Mouse (Mus musculus) neural tube, embryonic 13.5 days (tissue): ENCODE results near the gene Kctd21. TPM values are rescaled to one million over a fixed set of nuclear protein-coding genes. Genes with fewer than 3 reads are reported as not detected.

Experiments
- ATAC-seq: fragments of 200-750 bp; cut with Nextera tagmentation; 2 replicates; pipeline ENCODE4 v1.8.0; 2017; ENCODE audit warnings: low read depth, mild to moderate bottlenecking, moderate TSS enrichment, moderate library complexity
- H3K27ac ChIP-seq: fragments of 300-500 bp; sonication (generic); replicated peaks from 2 replicates; pipeline ENCODE4 v1.5.1; 2015; ENCODE audit warnings: moderate library complexity, mild to moderate bottlenecking, inconsistent platforms
- H3K27me3 ChIP-seq: fragments of 300-500 bp; sonication (generic); 2 replicates; pipeline ENCODE4 v1.6.1; 2015; ENCODE audit warnings: mild to moderate bottlenecking, inconsistent platforms
- H3K36me3 ChIP-seq: fragments of 300-500 bp; sonication (generic); 2 replicates; pipeline ENCODE4 v1.6.1; 2015; ENCODE audit warnings: mild to moderate bottlenecking, inconsistent platforms
- H3K4me1 ChIP-seq: fragments of 300-500 bp; sonication (generic); replicated peaks from 2 replicates; pipeline ENCODE4 v1.6.1; 2015; ENCODE audit warnings: inconsistent platforms
- H3K4me2 ChIP-seq: fragments of 300-500 bp; sonication (generic); 2 replicates; pipeline ENCODE4 v1.6.1; 2015; ENCODE audit warnings: inconsistent platforms, mild to moderate bottlenecking, moderate library complexity
- H3K4me3 ChIP-seq: fragments of 300-500 bp; sonication (generic); 2 replicates; pipeline ENCODE4 v1.5.1; 2015; ENCODE audit warnings: mild to moderate bottlenecking, inconsistent platforms
- H3K9ac ChIP-seq: fragments of 300-500 bp; sonication (generic); 2 replicates; pipeline ENCODE4 v1.6.1; 2015; ENCODE audit warnings: moderate library complexity, mild to moderate bottlenecking, inconsistent platforms
- H3K9me3 ChIP-seq: fragments of 300-500 bp; sonication (generic); 2 replicates; pipeline ENCODE4 v1.6.1; 2016; ENCODE audit warnings: inconsistent platforms
- WGBS: fragments of 180-500 bp; shearing (Covaris S2); methylation state at CpG from one replicate; pipeline ENCODE4 v1.1.7; 2015; 5-methylcytosine and 5-hydroxymethylcytosine counted together
- polyA plus RNA-seq: library from polyadenylated mRNA; unstranded; fragments of >200 nt; fragmentation: Nextera tagmentation; extraction: Ambion mirVana; gene quantifications from 2 replicates; pipeline ENCODE4 v1.2.1, GENCODE M21; 2015

The Kctd21 gene
- polyA plus RNA-seq = 6.3 and 9.0 TPM in 2 replicates

GRCm38 (mm10) chr7:97331726-97332666 lies at the start of gene Kctd21, which contains the start of gene Usp35:
TSS of gene Kctd21 (plus strand) at chr7:97332327.
TSS of gene Usp35 (minus strand) at chr7:97332020.
- Histone ChIP-seq H3K36me3 (no peaks in the 10 kb centered on the region), H3K27ac (peak within 1 kb of the TSS; percentile 61; the same call in 1 of the 2 replicates), H3K4me3 (peak within 1 kb of the TSS; percentile 82), H3K9me3 (no peaks in the 10 kb centered on the region), H3K4me1 (peaks cover 38% of the 10 kb centered on the region), H3K4me2 (peak within 1 kb of the TSS; percentile 80), H3K9ac (peak within 1 kb of the TSS; percentile 83), H3K27me3 (peaks cover 6% of the 10 kb centered on the region)
- peak; percentile 99 for ATAC-seq
- under 1% methylated on average over 68 of the region's 68 CpGs for WGBS

DNA sequence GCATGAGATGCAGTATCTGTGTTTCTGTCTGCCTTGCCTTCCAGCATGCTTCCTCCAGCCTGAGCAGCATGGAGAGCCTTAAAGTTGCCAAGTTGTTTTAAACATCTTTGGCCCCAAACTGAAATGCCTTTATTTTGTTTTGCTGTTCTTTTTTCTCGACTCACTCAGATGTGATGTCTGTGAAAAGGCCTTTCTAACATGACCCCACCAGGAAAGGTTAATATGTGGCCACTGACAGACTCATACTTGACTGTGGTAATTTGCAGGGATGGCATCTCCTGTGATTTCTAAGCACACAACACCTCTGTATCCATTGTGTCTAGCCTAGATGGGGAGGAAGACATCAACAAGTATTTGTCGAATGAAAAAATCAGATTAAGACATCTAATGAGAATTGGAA lies 35.1 kb upstream of the Kctd21 start:
- Histone ChIP-seq H3K27me3 (no peaks in the 10 kb centered on the region), H3K27ac (no peak overlapping the region)
- 57% methylated on average over 2 of the region's 2 CpGs for WGBS

DNA sequence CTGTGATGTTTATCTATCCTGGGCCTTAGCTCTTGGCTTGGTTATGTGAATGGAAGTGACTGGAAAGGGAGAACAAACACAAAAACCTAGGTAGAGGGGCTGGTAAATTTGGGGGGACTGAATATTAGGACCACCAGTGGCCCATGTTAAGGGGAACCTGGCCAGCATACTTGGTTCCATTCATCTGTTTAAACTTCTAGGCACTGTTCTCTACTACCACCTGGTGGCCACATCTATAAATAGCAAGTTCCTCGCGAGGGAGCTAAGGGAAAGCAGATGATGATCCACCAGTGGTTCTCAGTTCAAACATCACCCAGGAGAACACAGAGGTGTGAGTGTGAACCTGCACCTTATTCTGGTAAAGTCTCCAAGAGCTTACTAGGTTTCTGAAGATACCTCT lies 34.7 kb upstream of the Kctd21 start:
- 0% methylated on average over 2 of the region's 2 CpGs for WGBS
- Histone ChIP-seq H3K27me3 (no peaks in the 10 kb centered on the region), H3K4me1 (no peaks in the 10 kb centered on the region), H3K9me3 (no peaks in the 10 kb centered on the region), H3K27ac (no peak overlapping the region), H3K9ac (no peak overlapping the region), H3K4me3 (no peak overlapping the region), H3K4me2 (no peak overlapping the region), H3K36me3 (peaks cover 21% of the 10 kb centered on the region)
- ATAC-seq = no peak

More for the DNA sequence above, 35.1 kb upstream of the Kctd21 start:
- H3K4me2 ChIP-seq = no peak overlapping the region
- no peaks in the 10 kb centered on the region for H3K4me1 ChIP-seq
- H3K9ac ChIP-seq = no peak overlapping the region
- no peak overlapping the region for H3K4me3 ChIP-seq
- H3K9me3 ChIP-seq = no peaks in the 10 kb centered on the region
- ATAC-seq = no peak
- peaks cover 16% of the 10 kb centered on the region for H3K36me3 ChIP-seq

GRCm38 (mm10) chr7:97298279-97298678 lies 33.8 kb upstream of the Kctd21 start:
- Histone ChIP-seq H3K36me3 (peaks cover 28% of the 10 kb centered on the region), H3K9ac (no peak overlapping the region), H3K27ac (no peak overlapping the region), H3K4me3 (no peak overlapping the region), H3K4me2 (no peak overlapping the region), H3K9me3 (no peaks in the 10 kb centered on the region), H3K27me3 (no peaks in the 10 kb centered on the region), H3K4me1 (no peaks in the 10 kb centered on the region)
- ATAC-seq = no peak
- 95% methylated on average over 2 of the region's 2 CpGs for WGBS

DNA sequence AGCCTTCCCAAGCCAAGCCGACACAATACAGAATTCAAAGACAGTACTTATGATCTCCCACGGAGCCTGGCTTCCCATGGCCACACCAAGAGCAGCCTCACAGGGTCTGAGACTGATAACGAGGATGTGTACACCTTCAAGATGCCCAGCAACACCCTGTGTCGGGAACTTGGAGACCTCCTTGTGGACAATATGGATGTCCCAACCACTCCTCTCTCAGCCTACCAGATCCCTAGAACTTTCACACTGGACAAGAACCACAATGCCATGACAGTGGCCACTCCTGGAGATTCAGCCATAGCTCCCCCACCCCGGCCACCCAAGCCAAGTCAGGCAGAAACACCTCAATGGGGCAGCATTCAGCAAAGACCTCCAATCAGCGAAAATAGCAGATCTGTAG lies 33.2 kb upstream of the Kctd21 start:
- Histone ChIP-seq H3K36me3 (peaks cover 34% of the 10 kb centered on the region), H3K4me2 (no peak overlapping the region), H3K4me3 (no peak overlapping the region), H3K27me3 (no peaks in the 10 kb centered on the region), H3K4me1 (no peaks in the 10 kb centered on the region), H3K9me3 (no peaks in the 10 kb centered on the region), H3K9ac (no peak overlapping the region), H3K27ac (no peak overlapping the region)
- no peak for ATAC-seq
- WGBS = 83% methylated on average over 6 of the region's 6 CpGs

- 92% methylated on average over 2 of the region's 2 CpGs for WGBS
- Histone ChIP-seq H3K4me3 (no peak overlapping the region), H3K36me3 (peaks cover 54% of the 10 kb centered on the region), H3K4me1 (no peaks in the 10 kb centered on the region), H3K9ac (no peak overlapping the region), H3K9me3 (no peaks in the 10 kb centered on the region), H3K27ac (no peak overlapping the region), H3K27me3 (no peaks in the 10 kb centered on the region), H3K4me2 (no peak overlapping the region)
- no peak for ATAC-seq
Observed at GRCm38 (mm10) chr7:97300914-97301313, 31.2 kb upstream of the Kctd21 start.

GRCm38 (mm10) chr7:97301321-97301720 lies 30.8 kb upstream of the Kctd21 start:
- Histone ChIP-seq H3K4me3 (no peak overlapping the region), H3K36me3 (peaks cover 58% of the 10 kb centered on the region), H3K27ac (no peak overlapping the region), H3K4me2 (no peak overlapping the region), H3K4me1 (no peaks in the 10 kb centered on the region), H3K9me3 (no peaks in the 10 kb centered on the region), H3K9ac (no peak overlapping the region), H3K27me3 (no peaks in the 10 kb centered on the region)
- ATAC-seq = no peak
- 88% methylated on average over 8 of the region's 8 CpGs for WGBS

DNA sequence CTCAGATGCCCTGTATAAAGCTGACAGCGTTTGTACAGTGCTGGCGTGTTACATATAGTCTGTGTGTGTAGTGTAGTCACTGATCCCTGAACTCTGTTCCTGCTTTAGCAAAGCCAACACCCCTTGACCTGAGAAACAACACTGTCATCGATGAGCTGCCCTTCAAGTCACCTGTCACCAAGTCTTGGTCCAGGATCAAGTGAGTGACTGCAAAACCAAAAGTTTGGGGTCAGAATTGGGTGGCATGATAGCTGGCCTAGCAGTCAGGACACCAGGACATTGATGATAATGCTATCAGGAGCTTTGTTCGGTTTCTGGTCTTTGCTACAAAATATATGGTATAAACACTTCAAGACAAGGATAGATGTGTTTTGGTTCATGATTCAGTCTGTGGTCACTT lies 29.9 kb upstream of the Kctd21 start:
- Histone ChIP-seq H3K9me3 (no peaks in the 10 kb centered on the region), H3K27me3 (no peaks in the 10 kb centered on the region), H3K4me2 (no peak overlapping the region), H3K4me3 (no peak overlapping the region), H3K36me3 (peaks cover 67% of the 10 kb centered on the region), H3K27ac (no peak overlapping the region), H3K4me1 (no peaks in the 10 kb centered on the region), H3K9ac (no peak overlapping the region)
- whole genome bisulfite sequencing = 93% methylated on average over 4 of the region's 4 CpGs
- no peak for ATAC-seq

DNA sequence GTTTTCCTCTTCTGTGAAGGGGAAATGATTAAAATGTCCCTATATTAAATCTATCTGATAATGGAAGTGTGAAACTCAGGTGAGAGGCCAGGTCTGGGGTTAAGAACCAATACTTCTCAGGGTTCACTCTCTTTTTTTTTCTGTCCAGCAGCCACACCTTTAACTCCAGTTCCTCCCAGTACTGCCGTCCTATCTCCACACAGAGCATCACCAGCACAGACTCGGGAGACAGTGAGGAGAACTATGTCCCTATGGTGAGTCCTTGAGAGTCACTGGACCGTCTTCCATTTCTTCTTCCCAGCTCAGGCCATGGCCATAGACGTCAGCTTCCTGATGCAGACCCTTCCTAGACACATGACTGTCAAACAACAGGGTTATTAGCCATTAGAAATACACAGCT lies 29.3 kb upstream of the Kctd21 start:
- ATAC-seq = no peak
- H3K9me3 ChIP-seq = no peaks in the 10 kb centered on the region
- H3K4me3 ChIP-seq = no peak overlapping the region
- no peaks in the 10 kb centered on the region for H3K27me3 ChIP-seq
- no peak overlapping the region for H3K9ac ChIP-seq
- WGBS = 73% methylated on average over 4 of the region's 4 CpGs
- H3K36me3 ChIP-seq = peaks cover 71% of the 10 kb centered on the region
- H3K4me1 ChIP-seq = no peaks in the 10 kb centered on the region
- no peak overlapping the region for H3K27ac ChIP-seq
- H3K4me2 ChIP-seq = no peak overlapping the region

DNA sequence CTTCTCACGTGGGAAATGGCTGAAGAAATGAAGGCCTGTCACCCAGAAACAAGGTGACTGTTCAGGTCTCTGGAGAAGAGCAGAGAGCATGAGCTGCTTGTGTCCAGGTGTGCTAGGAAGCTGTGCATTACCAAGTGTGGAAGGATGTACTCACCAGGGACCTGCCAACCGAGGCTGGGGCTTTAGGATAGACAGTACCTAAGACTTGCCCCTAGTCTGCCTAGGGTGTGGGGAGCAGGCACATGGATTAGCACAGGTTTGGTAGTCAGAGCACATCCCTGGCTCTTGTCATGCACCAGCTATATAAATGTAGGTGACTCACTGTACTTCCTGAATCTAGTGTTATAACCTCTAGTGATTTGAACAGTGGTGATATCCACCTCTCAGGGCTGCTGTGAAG lies 28.5 kb upstream of the Kctd21 start:
- H3K4me3 ChIP-seq = no peak overlapping the region
- no peak for ATAC-seq
- no peak overlapping the region for H3K27ac ChIP-seq
- no peaks in the 10 kb centered on the region for H3K27me3 ChIP-seq
- H3K4me1 ChIP-seq = no peaks in the 10 kb centered on the region
- no peaks in the 10 kb centered on the region for H3K9me3 ChIP-seq
- H3K9ac ChIP-seq = no peak overlapping the region
- H3K36me3 ChIP-seq = peaks cover 79% of the 10 kb centered on the region
- 76% methylated on average over 2 of the region's 2 CpGs for WGBS
- H3K4me2 ChIP-seq = no peak overlapping the region

DNA sequence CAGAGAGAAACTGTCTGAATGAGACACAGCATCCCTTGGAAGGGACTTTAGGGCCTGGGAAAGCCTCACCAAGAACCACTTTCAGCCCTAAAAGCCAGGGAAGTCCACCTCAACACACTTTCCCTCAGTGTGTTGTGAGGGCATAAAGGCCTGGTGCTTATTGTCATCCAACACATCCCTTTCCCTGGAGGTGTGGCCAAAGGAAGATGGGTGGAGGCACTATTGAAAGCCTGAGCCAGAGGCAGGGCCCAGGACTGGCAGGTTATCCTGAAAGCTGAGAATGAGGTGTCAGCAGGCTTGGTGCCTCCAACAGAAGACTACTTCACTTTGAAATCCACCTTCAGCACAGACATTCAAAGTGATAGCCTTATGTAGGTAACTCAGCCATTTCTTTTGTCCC lies 27.7 kb upstream of the Kctd21 start:
- Histone ChIP-seq H3K36me3 (peaks cover 87% of the 10 kb centered on the region), H3K4me3 (no peak overlapping the region), H3K27me3 (no peaks in the 10 kb centered on the region), H3K4me1 (no peaks in the 10 kb centered on the region), H3K9ac (no peak overlapping the region), H3K27ac (no peak overlapping the region), H3K9me3 (no peaks in the 10 kb centered on the region), H3K4me2 (no peak overlapping the region)
- ATAC-seq = no peak

DNA sequence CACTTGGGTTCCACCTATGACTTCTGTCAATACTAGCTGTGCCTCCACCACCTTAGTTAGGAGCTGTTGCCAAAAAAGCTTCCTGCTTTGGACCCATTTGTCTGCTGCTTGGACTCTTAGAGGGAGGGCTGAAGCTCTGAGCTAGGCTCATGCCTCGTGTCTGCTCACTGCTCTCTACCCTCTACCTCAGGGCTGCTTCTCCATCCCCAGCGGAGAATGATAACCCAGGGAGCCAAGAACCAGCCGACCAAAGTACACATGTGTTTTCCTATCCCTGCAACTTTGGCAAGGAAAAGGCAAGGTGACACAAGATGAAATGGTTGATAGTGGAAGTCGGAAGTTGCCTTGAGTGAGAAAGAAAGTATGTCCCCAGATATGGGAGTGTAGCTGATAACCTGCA lies 26.9 kb upstream of the Kctd21 start:
- 92% methylated on average over 4 of the region's 4 CpGs for WGBS
- no peak overlapping the region for H3K27ac ChIP-seq
- peaks cover 93% of the 10 kb centered on the region for H3K36me3 ChIP-seq
- no peak overlapping the region for H3K4me2 ChIP-seq
- no peaks in the 10 kb centered on the region for H3K27me3 ChIP-seq
- H3K9ac ChIP-seq = no peak overlapping the region
- no peaks in the 10 kb centered on the region for H3K4me1 ChIP-seq
- H3K4me3 ChIP-seq = no peak overlapping the region
- no peaks in the 10 kb centered on the region for H3K9me3 ChIP-seq
- no peak for ATAC-seq

GRCm38 (mm10) chr7:97306813-97307212 lies 25.3 kb upstream of the Kctd21 start:
- Histone ChIP-seq H3K27me3 (no peaks in the 10 kb centered on the region), H3K4me2 (no peak overlapping the region), H3K27ac (no peak overlapping the region), H3K4me3 (no peak overlapping the region), H3K36me3 (peaks cover 96% of the 10 kb centered on the region), H3K9me3 (no peaks in the 10 kb centered on the region), H3K9ac (no peak overlapping the region), H3K4me1 (no peaks in the 10 kb centered on the region)
- 90% methylated on average over 2 of the region's 2 CpGs for WGBS
- ATAC-seq = no peak
